Mouse (Mus musculus) G1E (cell line): ENCODE measurements around the gene Fgfr2. TPM values are rescaled to one million over a fixed set of nuclear protein-coding genes. Genes with fewer than 3 reads are reported as not detected.

Experiments
- ATAC-seq: 2 replicates; pipeline ENCODE4 v1.8.0; 2016; ENCODE audit warnings: mild to moderate bottlenecking; ENCODE audit not compliant: insufficient number of reproducible peaks, poor library complexity, low FRiP score, severe bottlenecking; ENCODE audit errors: extremely low read depth
- DNase-seq: peaks from one replicate; pipeline ENCODE4 v3.0.0; 2012; ENCODE audit warnings: low spot score
- H3K27me3 ChIP-seq: 2 replicates; pipeline ENCODE4 v1.6.1; 2012; ENCODE audit warnings: mild to moderate bottlenecking, low read length, inconsistent platforms; ENCODE audit not compliant: insufficient read depth
- H3K36me3 ChIP-seq: replicated peaks from 2 replicates; pipeline ENCODE3; 2012; ENCODE audit warnings: mild to moderate bottlenecking, inconsistent platforms
- H3K4me1 ChIP-seq: 2 replicates; pipeline ENCODE4 v1.6.1; 2012; ENCODE audit warnings: low read depth, low read length, inconsistent platforms, mixed read lengths; ENCODE audit not compliant: insufficient read depth
- H3K4me3 ChIP-seq: 2 replicates; pipeline ENCODE4 v1.5.1; 2012; ENCODE audit warnings: low read depth, mild to moderate bottlenecking, inconsistent platforms, low read length, moderate library complexity, mixed read lengths
- H3K9me3 ChIP-seq: replicated peaks from 2 replicates; pipeline ENCODE4 v1.6.1; 2012; ENCODE audit warnings: inconsistent platforms
- CTCF ChIP-seq: IDR thresholded peaks from 2 replicates; pipeline ENCODE4 v1.5.1; 2012; ENCODE audit warnings: low read depth, low read length, inconsistent platforms, mixed read lengths
- GATA1 ChIP-seq: IDR thresholded peaks from 2 replicates; pipeline ENCODE4 v1.6.1; 2012; ENCODE audit warnings: borderline replicate concordance, low read length, inconsistent platforms, mixed read lengths
- GATA2 ChIP-seq: IDR thresholded peaks from 2 replicates; pipeline ENCODE4 v1.6.1; 2012; ENCODE audit warnings: low read depth, low read length, inconsistent platforms, borderline replicate concordance
- POLR2AphosphoS5 ChIP-seq: IDR thresholded peaks from 2 replicates; pipeline ENCODE4 v1.6.1; 2012; ENCODE audit warnings: low read depth, low read length, inconsistent platforms; ENCODE audit not compliant: insufficient replicate concordance
- TAL1 ChIP-seq: conservative IDR thresholded peaks from 2 replicates; pipeline ENCODE4 v1.6.1; 2012; ENCODE audit warnings: low read depth, low read length, inconsistent platforms, mixed read lengths
- polyA plus RNA-seq: library from polyadenylated mRNA; stranded (reverse); fragments of >175 nt; gene quantifications from 2 replicates; pipeline ENCODE4 v1.2.3, GENCODE M21; 2012
- total RNA-seq, 2 experiments: library from RNA; stranded (forward) in 1 of 2; stranded (reverse) in 1 of 2; fragments of 200-1000 nt in 1 of 2; fragments of >200 nt in 1 of 2; fragmentation: Nextera tagmentation in 1 of 2; gene quantifications; 2 replicates each; pipeline ENCODE4 v1.2.3; 2014 to 2017

Gene Fgfr2
- total and polyA plus RNA-seq, 3 experiments = 0.22 TPM; not detected in 2

- H3K9me3 ChIP-seq = peaks cover 63% of the 10 kb centered on the region
- no peak for TF ChIP-seq GATA2
- no peak for TF ChIP-seq CTCF
- no peak for TF ChIP-seq TAL1
- no peak for TF ChIP-seq GATA1
- no peak for TF ChIP-seq POLR2AphosphoS5
- ATAC-seq (no peak), DNase-seq (no peak)
- no peaks in the 10 kb centered on the region for H3K27me3 ChIP-seq
- H3K4me1 ChIP-seq = no peaks in the 10 kb centered on the region
- no peak overlapping the region for H3K4me3 ChIP-seq
- no peaks in the 10 kb centered on the region for H3K36me3 ChIP-seq
These were observed 1305.2 kb downstream of the Fgfr2 start for GRCm38 (mm10) chr7:131817976-131818375.

DNA sequence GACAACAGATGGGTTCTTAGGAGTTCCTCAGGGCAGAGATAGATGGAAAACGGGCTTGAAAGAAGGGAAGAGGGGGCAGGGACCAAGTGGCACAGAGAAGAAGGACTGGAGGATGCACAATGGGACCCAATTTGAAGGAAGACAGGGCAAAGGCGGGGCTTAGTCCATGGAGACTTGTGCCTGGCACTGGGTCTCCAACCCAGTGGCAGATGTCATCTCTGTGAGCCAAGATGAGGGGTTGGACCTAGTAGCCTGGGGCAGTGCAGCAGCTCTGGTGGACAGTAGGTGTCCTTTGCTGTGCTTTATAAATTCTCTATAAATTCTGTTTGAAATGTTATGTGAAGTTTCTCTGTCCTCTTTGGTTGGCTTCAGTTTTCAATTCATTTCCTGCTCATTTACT lies 1306.5 kb downstream of the Fgfr2 start:
- no peaks in the 10 kb centered on the region for H3K4me1 ChIP-seq
- TF ChIP-seq GATA1 (no peak), POLR2AphosphoS5 (no peak), CTCF (no peak), GATA2 (no peak), TAL1 (no peak)
- H3K36me3 ChIP-seq = no peaks in the 10 kb centered on the region
- DNase-seq = no peak
- no peak for ATAC-seq
- H3K9me3 ChIP-seq = peaks cover 70% of the 10 kb centered on the region
- H3K27me3 ChIP-seq = no peaks in the 10 kb centered on the region
- H3K4me3 ChIP-seq = no peak overlapping the region

GRCm38 (mm10) chr7:131812116-131812515 lies 1311.0 kb downstream of the Fgfr2 start:
- Histone ChIP-seq H3K36me3 (no peaks in the 10 kb centered on the region), H3K27me3 (no peaks in the 10 kb centered on the region), H3K9me3 (peaks cover 77% of the 10 kb centered on the region), H3K4me1 (no peaks in the 10 kb centered on the region), H3K4me3 (no peak overlapping the region)
- no peak for TF ChIP-seq CTCF
- no peak for TF ChIP-seq POLR2AphosphoS5
- no peak for TF ChIP-seq GATA1
- ATAC-seq = no peak
- DNase-seq = no peak

DNA sequence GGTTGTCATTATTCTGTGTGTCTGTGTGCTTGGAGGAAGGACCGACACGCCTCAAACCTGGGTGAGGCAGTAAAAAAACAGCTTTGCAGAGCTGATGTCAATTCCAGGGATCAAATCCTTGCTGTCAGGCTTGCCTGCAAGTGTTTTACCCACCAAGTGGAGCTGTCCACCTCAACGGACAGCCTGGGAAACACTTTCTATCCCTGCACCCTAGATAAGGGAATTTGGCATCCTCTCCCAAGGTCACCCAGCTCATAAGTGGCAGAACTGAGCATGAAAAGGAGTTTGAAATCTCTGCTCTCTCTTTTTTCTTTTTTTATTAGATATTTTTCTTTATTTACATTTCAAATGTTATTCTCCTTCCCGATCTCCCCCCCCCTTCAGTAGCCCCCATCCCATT lies 1312.2 kb downstream of the Fgfr2 start:
- Histone ChIP-seq H3K36me3 (no peaks in the 10 kb centered on the region), H3K27me3 (no peaks in the 10 kb centered on the region), H3K4me3 (no peak overlapping the region), H3K9me3 (peaks cover 77% of the 10 kb centered on the region), H3K4me1 (no peaks in the 10 kb centered on the region)
- DNase-seq = no peak
- no peak for ATAC-seq
- no peak for TF ChIP-seq TAL1
- no peak for TF ChIP-seq POLR2AphosphoS5
- no peak for TF ChIP-seq GATA1

DNA sequence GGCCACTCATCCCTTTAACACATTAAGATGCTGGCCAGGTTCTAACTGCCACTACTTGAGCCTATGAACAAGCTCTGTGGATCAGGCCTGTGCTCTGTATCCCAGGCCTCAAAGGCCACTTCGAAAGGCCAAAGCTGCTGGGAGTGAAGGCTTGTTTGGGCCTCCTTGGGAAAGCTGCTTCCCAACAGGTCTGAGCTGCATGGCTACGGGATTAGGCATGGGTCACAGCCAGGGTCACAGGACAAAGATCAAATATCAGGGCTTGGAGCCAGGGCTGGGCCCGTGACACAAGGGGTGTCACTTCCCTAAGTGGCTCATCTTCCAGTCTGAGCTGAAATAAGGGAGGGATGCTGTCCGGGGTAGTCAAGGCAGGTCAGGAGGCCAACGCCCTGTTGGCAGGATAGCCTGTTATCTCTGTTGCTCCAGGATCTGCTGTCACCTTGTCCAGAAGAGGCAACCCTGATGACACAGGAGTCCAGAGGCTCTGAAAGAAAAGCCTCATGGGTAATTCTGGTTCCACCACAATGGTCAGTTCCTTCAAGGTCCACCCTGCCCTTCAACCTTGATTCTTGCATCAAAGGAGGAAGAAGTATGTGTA lies 1313.5 kb downstream of the Fgfr2 start:
- H3K9me3 ChIP-seq = peaks cover 73% of the 10 kb centered on the region
- ATAC-seq (no peak), DNase-seq (no peak)
- H3K36me3 ChIP-seq = no peaks in the 10 kb centered on the region
- H3K4me3 ChIP-seq = no peak overlapping the region
- H3K4me1 ChIP-seq = no peaks in the 10 kb centered on the region
- TF ChIP-seq TAL1 = no peak
- no peak for TF ChIP-seq GATA1
- no peak for TF ChIP-seq GATA2
- TF ChIP-seq POLR2AphosphoS5 = no peak
- no peak for TF ChIP-seq CTCF
- H3K27me3 ChIP-seq = no peaks in the 10 kb centered on the region

GRCm38 (mm10) chr7:131807257-131807656 lies 1315.9 kb downstream of the Fgfr2 start:
- TF ChIP-seq GATA2 = no peak
- TF ChIP-seq POLR2AphosphoS5 = no peak
- TF ChIP-seq GATA1 = no peak
- no peak for TF ChIP-seq TAL1
- TF ChIP-seq CTCF = no peak
- DNase-seq = no peak
- Histone ChIP-seq H3K36me3 (no peaks in the 10 kb centered on the region), H3K27me3 (no peaks in the 10 kb centered on the region), H3K9me3 (peaks cover 72% of the 10 kb centered on the region), H3K4me1 (no peaks in the 10 kb centered on the region), H3K4me3 (no peak overlapping the region)
- no peak for ATAC-seq
